Mouse (Mus musculus) left cerebral cortex, postnatal 36 days (tissue): Measurements from ENCODE around the gene Cog5. TPM values are rescaled to one million over a fixed set of nuclear protein-coding genes. Genes with fewer than 3 reads are reported as not detected.
"Not testable (repeated sequence)": the region's sequence is repeated elsewhere in the genome, so short reads cannot be mapped to it uniquely, and the experiment has no call there.

Source experiments
- DNase-seq, 2 experiments: peaks; one replicate each; pipeline ENCODE4 v3.0.0; 2021 to 2022; ENCODE audit warnings: low spot score in 2 of 2, mixed read lengths in 1 of 2
- intact Hi-C: fragments of 180-260 bp; cut with DNase I; formaldehyde crosslinking; loops from one replicate; pipeline ENCODE4 v1.15.1; 2025
- total RNA-seq, 2 experiments: library from RNA; stranded (reverse); gene quantifications; 2 replicates each; pipeline ENCODE4 v1.2.3; 2021

Gene Cog5
- 10 to 100 TPM; 36.7 to 42.1 TPM for total RNA-seq

DNA sequence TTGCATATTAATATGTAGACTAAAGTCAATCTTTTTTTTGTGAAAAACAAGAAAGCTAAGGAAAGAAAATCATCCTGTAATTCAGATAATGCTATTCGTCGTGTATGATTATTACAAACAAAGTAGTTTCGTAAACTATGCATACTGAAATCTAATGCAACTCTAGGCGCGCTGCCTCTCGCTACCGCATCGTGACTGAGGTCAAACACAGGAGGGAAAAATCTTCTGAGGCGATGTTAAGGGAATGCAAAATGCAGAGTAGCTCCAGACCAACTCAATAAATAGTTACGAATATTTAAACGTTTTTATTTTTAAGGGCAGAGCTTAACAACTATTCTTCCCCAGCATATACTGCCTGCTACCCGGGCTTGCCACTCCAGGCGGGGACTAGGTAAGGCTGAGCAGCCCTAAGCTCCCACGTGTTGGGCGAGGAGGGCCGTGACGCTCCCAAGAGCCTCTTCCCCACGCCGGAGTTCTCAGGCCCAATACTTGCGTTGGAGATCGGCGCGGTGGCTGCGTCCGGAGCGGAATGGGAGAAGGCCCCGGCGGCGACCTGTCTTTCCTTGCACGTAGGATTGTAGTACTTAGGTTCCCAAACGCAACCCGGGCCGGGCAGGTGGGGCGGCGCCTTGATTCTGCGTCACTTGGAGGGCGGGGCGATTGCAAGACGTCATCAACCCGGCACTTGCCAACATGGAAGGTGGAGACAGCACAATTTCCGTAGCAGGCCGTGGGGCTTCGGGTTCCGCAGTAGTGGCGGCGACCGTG is at the start of gene Cog5, which contains the start of gene Dus4l:
Gene Cog5, plus strand, starts transcription at position 673 of the 768 bp plus-strand sequence.
Gene Dus4l, minus strand, starts transcription at position 630 of the 768 bp plus-strand sequence.
- intact Hi-C loops: loop anchor here (5.0 kb wide), 1 partner anchor 142 kb away; no protein-coding TSS in a partner anchor
- DNase-seq: peak; percentile 99

DNA sequence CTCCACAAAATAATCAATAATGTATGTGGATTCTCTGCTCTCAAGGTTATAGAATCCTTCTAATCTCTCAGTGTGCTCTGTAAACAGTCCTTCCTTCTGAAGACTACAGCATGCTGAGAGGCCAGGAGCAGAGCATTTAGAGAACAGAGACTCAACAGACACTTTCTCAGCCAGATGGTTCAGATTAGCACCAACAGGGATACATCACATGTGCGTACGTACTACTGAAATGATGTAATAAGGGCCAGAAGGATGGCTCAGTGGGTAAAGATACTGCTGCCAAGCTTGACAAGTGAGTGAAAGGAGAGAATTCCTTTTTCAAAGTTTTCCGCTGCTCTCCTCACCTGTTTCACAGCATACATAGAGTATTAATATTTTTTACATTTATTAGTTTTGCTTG is 49.8 kb upstream of the Cog5 start:
- no peak for DNase-seq
- intact Hi-C loops: no loop called here

DNA sequence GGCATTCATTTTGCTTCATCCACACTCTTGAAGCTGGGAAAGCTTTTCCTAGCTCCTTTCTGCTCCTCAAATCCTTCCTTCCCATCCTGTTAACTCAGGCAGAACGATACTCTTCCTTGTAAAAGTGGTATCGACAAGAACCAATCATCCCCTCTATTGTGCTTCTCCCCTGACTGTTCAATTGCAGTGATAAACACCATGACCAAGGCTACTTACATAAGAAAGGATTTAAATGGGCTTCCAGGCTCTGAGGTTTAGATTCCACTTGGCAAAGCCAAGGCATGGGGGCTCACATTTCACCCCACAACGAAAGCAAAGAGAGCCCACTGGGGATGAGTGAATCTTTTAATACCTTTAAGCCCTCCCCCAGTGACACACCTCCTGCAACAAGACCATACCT is 46.5 kb upstream of the Cog5 start:
- no peak for DNase-seq
- intact Hi-C loops: no loop called here

DNA sequence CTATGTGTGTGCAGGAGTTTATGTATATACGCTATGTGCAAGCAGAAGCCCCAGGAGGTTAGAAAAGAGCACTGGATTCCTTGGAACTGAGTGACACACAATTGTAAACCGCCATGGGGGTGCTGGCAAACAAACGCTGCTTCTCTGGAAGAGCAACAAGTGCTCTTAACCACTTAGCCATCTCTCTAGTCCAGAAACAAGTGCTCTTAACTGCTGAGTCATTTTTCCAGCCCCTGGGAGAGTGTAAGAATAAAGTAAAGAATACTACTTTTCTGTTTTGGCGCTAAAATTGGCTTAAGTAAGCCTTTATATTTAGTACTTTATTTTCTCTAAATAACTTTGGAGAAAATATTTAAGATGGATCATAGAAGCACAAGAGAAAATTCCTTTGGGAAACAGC is 41.3 kb upstream of the Cog5 start:
- no peak for DNase-seq
- intact Hi-C loops: no loop called here

DNA sequence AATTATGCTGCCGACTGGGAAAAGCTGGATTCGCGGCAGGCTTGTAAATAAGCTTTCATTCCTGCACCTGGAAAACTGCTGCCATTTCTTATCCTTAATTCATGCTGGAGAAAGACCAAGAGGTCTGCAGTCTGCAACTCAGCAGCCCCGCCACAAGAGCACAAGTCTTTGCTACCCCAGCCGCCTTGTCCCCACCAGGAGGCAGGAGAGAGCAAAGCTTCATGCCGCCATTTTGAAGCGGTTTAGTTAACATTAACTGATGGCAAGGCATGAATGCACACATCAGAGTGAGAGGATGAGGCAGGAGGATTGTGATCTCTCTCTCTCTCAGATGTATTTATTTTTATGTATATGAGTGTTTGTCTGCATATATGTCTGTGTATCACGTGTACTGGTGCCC is 34.6 kb upstream of the Cog5 start:
- intact Hi-C loops: no loop called here
- DNase-seq: no peak

DNA sequence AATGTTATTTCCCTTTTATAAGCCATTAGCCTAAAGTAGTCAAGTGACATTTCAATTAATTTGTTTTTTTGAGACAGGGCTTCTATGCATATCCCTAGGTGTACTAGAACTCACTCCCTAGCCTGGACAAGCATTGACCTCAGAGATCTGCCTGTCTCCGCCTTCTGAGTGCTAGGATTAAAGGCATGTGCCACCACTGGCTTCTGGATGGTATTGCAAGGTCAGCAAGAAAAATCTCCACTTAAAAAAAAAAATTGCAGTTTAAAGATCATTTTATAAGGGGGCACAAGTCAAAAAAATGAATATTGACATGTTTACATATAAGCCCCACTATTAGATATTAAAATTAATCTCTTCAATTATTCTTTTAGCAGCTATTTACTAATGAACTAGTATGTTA is 29.7 kb upstream of the Cog5 start:
- intact Hi-C loops: no loop called here
- no peak for DNase-seq

DNA sequence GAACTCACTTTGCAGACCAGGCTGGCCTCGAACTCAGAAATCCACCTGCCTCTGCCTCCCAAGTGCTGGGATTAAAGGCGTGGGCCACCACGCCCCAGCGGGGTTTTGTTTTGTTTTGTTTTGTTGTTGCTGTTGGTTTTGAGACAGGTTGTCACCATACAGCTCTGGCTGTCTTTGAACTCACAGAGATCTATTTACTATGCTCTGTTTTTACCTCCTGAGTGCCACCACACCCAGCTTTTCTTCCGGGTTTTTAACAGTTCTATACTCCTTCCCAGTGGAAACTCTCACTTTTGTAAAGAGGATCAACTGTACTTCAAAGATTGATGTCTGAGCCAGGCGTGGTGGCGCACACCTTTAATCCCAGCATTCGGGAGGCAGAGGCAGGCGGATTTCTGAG is 26.3 kb upstream of the Cog5 start:
- intact Hi-C loops, DNase-seq: not testable (repeated sequence)

DNA sequence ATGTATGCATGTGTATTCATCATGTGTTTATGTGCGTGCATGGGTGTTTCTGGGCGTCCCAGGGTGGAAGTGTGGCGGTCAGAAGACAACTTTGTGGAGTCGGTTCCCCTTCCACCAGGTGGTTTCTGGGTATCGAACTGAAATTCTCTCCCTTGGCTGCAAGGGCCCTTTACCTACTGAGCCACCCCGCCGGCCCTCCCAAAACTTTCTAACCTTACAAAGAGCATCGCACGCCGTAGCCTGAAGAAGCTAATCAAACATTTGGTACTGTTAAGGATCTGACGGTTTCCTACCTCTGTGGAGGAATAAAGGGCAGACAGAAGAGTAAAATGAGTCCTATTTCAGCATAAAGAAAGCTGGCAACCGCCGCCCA is 20.7 kb upstream of the Cog5 start:
- intact Hi-C loops: loop anchor here (10.0 kb wide), 2 partner anchors 129 to 301 kb away; no protein-coding TSS in a partner anchor
- no peak for DNase-seq

DNA sequence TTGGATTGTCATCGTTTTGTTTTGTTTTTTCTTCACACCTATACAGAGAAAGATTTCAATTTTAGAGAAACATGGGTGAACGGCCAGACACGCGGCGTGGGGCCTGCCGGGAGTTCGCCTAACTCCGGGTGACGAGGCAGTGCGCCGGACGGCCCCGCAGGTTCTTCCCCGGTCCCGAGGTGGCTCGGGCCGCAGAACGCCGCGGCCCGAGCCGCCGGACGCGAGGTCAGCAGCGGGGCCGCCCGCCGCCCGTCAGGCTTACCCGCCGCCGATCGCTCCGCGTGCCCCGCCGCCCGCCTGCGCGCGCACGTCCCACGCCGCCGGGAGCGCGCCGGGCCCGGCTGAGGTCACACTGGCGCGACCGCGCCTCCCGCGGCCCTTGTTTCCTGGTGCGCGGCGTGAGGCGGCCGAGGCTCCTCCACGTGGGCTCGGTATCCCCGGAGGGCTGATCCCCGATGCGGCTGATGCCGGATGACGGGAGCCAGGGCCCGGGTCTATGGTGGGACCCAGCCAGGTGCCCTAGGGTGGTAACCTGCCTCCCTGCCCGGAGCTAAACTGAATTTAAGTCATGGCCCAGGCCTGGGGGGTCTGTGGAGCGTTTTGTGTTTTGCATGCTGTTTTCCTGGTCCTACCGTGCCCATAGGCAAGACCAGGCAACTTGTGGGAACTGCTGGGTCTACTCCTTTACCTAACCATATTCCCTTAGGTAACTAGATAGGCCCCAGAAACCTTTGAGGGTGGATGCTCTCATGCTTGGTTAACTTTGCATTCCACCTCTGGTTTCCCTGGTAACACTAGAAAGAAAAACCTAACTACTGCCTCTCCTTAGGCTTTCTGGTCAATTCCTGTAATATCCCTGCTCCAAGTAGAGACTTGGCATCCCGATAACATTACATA is 20.1 kb upstream of the Cog5 start, which contains the start of gene Bcap29:
Gene Bcap29, minus strand, starts transcription at position 316 of the 897 bp plus-strand sequence.
- intact Hi-C loops: loop anchor here (10.0 kb wide), 2 partner anchors 130 to 300 kb away; no protein-coding TSS in a partner anchor
- DNase-seq: peak; percentile 60 to 71

DNA sequence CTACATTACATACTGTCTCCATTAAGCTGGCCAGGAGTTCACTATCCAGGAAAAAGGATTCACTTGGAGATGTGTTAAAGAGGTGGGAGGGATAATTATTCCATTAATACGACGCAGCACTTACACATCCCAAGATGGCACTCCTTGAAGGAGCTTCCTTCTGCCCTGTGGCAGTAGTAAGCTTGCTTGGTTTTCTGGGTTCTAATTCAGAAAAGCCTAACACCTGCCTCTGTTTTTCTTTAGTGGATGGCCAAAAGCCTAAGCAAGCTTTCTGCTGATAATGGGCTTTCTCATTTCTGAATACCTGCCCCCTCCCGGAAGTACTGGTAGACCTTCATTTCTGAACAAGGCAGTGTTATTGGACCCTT is 19.4 kb upstream of the Cog5 start:
- DNase-seq: no peak
- intact Hi-C loops: loop anchor here (10.0 kb wide), 2 partner anchors 130 to 300 kb away; no protein-coding TSS in a partner anchor

DNA sequence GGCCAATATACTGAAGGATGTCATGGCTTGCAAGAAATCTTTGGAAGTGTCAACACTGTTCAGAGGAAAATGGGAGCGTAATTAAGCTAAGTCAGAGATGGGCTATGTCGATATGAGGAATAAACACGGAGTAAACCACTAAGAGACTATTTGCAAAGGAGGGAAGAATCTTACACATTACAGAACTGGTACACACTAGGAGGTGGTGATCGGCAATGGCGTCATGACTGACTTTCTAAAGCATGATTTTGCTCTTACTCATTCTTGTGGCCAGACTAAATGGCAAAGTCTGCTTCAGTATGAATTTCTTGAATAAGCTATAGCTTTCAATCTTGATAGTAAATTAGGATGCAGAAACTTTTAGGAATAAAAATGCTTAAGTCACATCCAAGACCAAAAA is 1.1 kb upstream of the Cog5 start:
- intact Hi-C loops: loop anchor here (5.0 kb wide), 1 partner anchor 141 kb away; no protein-coding TSS in a partner anchor
- no peak for DNase-seq

DNA sequence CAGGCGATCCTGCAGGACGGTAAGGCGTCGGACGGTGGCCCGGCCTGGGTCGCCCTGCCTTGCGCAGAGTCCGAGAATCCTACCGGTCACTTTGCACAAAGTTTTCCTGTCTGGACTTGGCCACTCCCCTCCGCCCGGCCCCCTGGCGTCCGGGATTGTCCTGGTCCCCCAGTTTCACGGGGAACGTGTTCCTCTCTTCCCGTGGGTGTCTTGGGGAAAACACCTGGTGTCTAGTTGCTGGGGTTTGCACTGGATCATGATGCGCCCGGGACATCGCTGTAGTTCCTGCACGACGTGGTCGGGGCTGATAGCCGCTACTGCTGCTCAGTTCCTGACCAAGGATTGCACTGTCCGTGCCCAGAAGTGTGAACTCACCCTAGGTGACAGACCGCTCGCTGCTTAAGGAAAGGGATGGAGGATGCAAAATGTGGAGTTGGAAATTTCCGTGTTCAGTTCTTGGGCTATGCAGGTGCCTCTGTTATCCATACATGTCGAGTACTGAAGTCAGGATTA is 352 bp downstream of the Cog5 start:
- no peak for DNase-seq
- intact Hi-C loops: loop anchor here (5.0 kb wide), 2 partner anchors 143 to 272 kb away; no protein-coding TSS in a partner anchor

DNA sequence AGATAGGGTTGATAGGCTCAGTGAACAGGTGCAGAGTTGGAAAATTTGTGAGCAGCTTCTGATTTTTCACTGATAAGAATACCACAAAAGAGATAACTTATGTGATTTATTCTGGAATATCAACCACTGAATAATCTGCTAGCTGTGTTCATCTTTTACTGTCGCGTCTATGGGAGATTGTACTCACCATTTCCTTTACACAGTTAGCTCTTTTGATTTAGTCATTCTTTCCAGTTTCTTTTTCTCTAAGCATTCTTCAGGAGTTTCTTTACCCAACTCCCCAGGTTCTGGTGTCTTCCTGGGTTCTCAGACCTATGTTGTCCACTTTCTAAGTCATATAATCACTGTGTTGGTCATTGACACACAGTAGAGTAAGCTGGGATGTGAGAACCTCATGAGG is 2.2 kb downstream of the Cog5 start:
- intact Hi-C loops: loop anchor here (5.0 kb wide), 1 partner anchor 270 kb away; no protein-coding TSS in a partner anchor

DNA sequence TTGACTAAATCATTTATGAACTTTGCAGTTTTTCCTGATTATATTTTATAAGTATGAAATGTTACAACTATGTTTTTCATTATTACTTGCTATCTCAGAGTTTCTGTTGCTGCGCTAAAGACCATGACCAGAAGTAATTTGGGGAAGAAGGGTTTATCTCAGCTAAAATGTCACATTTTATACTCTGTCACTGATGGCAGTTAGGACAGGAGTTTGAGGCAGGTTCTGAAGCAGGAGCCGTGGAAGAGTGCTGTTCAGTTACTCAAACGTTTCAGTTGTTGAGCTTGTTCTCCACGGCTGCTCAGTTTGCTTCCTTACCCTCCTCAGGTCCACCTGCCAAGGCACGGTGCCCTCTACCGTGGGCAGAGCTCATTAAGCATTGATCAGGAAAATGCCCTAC is 11.3 kb downstream of the Cog5 start:
- intact Hi-C loops: no loop called here
- no peak for DNase-seq

More for the DNA sequence above, 2.2 kb downstream of the Cog5 start:
- no peak for DNase-seq

DNA sequence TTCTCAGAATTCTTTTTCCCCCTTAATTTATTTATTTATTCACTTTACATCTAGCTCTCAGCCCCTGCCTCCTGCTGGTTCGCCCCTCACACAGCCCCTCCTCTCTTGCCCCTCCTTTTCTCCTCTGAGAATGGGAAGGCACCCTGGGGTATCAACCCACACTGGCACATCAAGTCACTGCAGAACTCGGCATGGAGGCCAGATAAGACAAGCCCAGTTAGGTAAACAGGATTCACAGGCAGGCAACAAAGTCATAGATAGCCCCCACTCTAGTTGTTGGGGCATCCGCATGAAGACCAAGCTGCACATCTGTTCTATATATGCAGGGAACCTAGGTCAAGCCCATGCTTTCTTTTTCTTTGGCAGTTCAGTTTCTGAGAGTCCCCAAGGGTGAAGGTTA is 12.5 kb downstream of the Cog5 start:
- no peak for DNase-seq
- intact Hi-C loops: no loop called here

DNA sequence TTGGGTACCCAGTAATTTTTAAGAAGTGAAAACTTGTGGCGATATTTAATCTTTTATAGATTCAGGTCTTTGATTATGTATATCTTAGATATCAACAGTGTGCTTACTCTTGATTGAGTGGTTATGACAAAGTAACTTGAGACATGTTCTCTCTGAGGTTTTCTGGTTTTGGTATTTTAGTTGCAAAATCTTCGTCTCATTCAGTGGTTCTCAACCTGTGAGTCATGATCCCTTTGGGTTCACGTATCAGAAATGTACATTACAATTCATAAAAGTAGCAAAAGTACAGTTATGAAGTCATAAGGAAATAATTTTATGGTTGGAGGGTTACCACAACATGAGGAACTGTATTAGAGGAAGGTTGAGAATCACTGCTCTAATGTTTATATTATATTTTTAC is 32.0 kb downstream of the Cog5 start:
- no peak for DNase-seq
- intact Hi-C loops: no loop called here

DNA sequence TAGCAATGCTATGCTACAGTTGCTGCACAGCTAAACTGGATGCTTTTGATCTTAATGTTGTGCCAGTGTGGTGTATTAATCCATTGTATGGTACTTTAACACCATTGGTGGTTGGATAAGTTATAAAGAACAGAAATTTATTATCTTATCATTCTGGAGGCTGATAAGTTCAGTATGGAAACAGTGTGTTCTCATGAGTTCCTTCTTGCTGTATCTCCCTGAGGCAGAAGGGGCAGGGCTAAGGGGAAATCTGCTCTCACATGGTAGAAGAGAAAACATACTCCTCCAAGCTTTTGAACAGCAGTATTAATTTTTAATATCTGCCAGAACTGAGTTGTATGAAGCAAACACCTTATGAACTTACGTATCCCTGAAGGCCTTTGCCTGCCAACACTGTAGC is 38.6 kb downstream of the Cog5 start:
- intact Hi-C loops: no loop called here
- no peak for DNase-seq

DNA sequence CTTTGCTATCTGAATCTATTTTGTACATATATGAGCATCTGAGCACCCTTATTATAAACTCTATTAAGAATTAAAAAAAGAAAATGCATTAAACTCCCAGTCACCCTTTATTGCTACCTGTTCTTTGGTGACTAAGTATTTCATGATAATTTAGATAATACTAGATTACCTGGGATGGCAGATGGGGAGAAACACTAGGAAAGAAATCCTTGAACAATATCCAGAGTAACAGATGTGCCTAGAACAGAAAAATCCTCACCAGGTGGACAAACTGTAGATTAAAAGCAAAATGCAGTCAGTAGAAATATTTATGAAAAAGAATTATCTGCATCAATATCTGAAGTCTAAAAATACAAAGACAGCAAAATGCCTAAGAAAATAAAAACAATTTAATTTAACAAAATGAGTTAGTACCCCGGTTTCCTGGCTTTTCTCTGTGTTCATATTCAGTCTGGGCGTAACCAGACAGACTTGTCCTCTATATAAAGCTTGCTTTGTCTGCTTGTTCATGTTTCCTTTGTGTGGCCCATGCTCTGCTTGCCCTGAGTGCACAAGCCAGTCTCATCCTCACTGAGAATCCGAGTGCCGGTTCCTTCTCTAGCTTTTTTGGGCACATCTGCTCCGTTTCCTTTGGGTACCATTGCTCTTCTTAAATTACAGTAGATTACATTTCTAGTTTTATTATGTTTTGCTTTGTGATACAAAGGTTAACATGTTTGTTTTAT is 46.1 kb downstream of the Cog5 start:
- no peak for DNase-seq
- intact Hi-C loops: no loop called here

DNA sequence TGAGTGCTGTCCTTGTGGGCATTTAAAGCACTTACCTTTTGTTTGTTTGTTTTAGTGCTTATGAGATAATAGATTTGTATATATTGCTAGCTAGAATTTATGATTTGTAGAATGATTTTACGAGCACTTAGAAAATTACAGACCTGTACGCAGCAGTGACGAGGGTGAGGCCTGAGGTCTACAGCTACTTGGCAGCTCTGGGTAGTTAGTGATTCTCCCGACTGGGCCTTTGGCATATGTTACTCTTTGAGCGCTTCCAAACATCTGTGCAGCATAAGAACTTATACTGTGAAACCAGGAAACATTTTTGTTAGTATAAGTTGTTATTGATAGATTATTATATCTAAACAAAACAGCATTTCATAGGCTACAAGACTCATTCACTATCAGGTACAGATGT is 46.7 kb downstream of the Cog5 start:
- DNase-seq: no peak
- intact Hi-C loops: no loop called here
